Mouse (Mus musculus) layer of hippocampus, postnatal 25 days (tissue): ENCODE results near the gene Usp49. TPM values are rescaled to one million over a fixed set of nuclear protein-coding genes. Genes with fewer than 3 reads are reported as not detected.
"Not testable (repeated sequence)": the region's sequence is repeated elsewhere in the genome, so short reads cannot be mapped to it uniquely, and the experiment has no call there.

Experiments
- DNase-seq, 2 experiments: peaks; one replicate each; pipeline ENCODE4 v3.0.0; 2022; ENCODE audit warnings: mixed read lengths in 2 of 2, low spot score in 1 of 2; ENCODE audit errors: extremely low spot score in 1 of 2
- total RNA-seq, 2 experiments: library from RNA; stranded (reverse); gene quantifications; 2 replicates each; pipeline ENCODE4 v1.2.3; 2021

Usp49 gene
- 10 to 100 TPM in 1 of 2 experiments, 1 to 10 TPM in 1; 9.7 to 14.7 TPM for total RNA-seq

DNA sequence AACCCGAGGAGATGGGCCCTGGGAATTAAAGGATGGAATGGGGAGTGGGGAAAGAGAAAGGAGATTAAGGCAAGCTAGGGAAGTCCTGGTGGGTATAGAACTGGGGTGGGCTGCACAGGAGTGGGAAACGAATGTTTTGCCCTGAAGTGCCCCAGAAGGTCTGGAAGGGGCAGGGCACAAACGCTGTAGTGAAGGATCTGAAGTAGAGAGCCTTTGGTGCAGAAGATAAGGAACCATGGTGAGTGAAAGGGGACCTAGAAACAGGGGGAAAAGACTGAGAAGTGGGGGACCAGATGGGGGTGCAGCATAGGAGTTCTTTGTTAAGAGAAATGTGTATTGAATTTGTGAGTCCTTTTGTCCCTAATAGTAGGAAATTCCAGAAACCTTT, at the start of gene Usp49:
Gene Usp49 (plus strand): TSS at position 13 of the 388 bp plus-strand sequence.
- no peak for DNase-seq

- no peak for DNase-seq
These were observed 49.5 kb upstream of the Usp49 start for GRCm38 (mm10) chr17:47580962-47581361.

DNA sequence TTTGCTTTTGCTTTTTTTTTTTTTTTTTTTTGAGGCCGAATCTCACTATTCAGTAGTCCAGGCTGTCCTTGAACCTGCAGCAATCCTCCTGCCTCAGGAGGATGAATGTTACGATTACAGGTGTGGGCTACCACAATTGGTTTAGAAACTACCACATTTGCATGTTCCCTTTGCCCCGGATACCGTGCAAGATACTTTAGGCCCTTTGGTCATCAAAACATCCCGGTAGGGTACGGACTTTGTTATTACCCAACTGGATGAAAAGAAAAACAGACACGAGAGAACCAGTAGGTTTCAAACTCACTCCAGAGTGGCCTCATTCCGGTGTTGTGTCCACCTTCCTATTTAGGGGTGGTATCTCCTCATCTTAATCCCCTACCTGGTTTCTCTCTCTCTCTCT, 42.0 kb upstream of the Usp49 start:
- DNase-seq, result no peak

GRCm38 (mm10) chr17:47591073-47591472, 39.4 kb upstream of the Usp49 start:
- DNase-seq, result no peak

DNA sequence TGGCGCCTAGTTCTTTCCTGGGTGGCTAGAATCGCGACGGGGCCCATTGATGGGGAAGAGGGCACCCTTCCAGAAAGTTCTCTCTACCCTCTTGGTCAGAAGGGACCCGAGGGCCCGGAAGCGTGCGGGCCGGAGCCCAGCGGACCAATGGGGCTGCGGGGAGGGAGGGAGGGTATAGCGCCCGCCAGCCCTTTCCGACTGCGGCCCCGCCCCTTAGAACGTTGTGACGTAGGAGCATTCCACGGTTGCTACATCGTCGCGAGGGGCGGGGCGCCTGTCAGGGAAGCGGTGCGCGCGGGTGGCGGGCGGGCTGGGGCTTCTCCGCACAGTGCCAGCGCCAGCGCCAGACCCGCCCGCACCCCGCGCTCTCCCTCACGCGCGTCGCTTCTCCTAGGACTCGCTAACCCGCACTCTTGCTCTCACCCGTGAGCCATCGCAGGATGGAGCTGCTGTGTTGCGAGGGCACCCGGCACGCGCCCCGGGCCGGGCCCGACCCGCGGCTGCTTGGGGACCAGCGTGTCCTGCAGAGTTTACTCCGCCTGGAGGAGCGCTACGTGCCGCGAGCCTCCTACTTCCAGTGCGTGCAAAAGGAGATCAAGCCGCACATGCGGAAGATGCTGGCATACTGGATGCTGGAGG, 37.2 kb upstream of the Usp49 start:
- peak; percentile 74 to 89 for DNase-seq

GRCm38 (mm10) chr17:47593854-47594182, 36.7 kb upstream of the Usp49 start:
- no peak for DNase-seq

DNA sequence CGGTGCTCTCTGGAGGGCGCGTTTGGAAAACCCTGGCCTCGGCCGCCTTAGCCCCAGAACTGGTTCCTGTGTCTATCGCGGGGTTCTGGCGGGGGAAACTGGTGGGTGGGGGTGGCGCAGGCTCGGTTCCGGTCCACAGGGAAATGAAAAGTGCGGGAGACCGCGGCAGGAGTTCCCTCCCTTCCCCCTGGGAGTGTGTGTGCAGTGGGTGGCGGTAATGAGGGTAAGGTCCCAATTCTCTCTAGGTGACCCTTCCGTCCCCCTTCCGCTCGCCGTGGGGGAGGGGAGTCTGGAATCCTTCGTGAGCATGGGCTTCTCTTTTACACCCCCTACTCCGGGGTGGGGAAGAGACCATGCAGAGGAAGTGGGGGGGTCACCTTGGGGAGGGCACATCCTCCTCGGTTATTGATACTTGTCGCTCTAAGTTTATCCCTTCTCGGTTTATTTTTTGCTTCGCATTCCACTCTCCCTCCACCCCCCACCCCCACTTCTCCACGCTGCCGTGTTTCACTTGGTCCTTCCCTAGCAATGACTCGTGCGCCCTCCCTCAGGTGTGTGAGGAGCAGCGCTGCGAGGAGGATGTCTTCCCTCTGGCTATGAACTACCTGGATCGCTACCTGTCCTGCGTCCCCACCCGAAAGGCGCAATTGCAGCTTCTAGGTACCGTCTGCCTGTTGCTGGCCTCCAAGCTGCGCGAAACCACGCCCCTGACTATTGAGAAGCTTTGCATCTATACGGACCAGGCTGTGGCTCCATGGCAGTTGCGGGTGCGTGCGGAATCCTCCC, 36.1 kb upstream of the Usp49 start:
- DNase-seq, result peak in 1 of 2 experiments; percentile 26

DNA sequence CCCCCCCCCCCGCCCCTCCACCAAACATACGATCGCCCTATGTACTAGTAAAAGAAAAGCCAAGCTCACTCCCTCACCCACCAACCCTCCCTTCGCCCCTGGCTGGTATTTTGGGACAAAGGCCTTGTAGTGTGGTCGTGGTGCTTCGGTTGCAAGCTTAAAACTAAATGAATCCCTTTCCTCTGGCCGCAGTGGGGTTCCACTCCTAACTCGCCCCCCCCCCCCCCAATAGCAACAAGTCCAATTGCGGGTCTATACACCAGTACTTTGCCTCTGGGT, 35.6 kb upstream of the Usp49 start:
- DNase-seq, result no peak

DNA sequence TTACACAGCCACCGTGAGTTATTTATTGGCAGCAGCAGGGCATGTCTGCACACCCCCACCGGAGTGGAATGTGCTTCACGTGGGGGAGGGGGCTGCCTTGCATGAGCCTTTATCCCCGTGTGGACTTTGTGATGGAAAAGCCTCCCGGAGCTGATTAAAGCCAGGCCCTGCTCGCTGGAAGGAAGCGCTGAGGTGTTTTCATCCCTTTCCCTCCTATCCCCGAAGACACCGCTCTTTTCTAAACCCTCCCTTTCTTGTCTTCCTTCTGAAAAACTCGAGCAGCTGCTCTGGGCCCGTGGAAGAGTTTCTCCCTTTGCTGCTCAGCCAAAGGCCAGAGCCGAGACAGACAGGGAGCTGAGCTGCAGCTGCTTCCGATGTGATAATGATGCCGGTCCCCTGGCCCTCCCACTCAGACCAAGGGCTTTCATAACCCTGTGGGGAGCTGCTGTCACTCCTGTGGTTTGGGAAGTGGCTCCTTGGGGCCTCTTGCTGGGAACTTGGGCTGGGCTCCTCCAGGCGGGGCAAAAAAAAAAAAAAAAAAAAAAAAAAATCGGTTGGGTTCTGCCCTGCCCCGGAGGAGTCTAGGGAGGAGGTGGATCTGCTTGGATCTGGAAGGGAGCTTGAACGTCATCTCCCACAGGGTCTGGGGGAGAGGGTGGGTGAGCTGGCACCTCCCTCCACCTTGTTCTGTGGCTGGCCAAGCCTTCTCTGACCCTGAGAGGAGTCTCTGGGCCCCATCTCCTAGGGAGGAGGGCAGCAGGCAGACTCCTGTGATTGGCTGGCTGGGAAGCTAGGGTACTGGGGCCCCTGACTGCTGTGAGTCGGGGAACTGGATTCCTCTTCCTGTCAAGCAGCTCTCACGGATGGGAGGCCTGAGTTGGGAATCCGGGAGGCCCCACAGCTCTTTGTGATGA, 35.0 kb upstream of the Usp49 start:
- DNase-seq, result no peak

DNA sequence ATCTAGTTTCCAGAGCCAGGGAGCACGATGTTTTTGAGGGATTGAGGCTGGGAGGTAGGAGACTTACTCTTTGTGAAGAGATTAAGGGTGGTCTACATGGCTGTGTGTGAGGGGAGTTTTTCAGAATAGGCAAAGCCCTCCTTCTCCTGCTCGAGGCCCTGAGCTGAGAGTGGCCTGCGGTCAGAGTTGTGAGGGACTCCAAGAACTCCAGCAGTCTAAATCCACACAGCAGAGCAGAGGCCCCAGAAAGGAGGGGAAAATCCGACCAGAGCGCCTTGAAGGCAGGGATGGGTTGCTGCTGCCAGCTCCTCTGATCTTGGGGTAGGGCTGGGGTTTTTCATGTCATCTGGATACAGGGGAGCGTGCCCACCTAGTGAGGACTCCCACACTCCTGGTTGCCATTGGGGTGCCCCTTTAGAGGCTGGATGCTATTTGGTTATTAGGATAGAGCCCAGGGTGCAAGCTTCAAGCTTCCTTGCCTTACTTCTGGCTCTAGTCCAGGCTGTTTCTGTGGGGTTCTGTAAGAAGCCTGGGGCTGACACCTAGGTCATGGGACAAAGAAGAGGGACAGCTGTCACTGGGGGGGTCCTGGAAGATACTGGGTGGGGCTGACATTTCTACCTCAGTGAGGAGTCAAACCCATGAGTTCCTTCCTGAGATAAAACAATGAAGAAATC, 34.2 kb upstream of the Usp49 start:
- DNase-seq, result no peak

- no peak for DNase-seq
These were observed 33.7 kb upstream of the Usp49 start for GRCm38 (mm10) chr17:47596839-47597164.

DNA sequence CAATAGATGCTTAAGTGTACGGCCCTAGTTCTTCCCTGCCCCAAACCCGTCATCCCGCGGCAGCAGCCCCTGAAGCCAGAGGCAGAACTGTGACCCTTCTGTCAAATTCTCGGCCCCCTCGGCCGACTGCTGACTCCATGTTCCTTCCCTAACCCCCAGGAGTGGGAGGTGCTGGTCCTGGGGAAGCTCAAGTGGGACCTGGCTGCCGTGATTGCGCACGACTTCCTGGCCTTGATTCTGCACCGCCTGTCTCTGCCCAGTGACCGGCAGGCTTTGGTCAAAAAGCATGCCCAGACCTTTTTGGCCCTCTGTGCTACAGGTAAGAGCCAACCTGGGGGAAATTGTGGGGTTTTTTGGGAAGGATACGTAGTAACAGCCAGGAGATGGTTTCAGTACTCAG, 33.2 kb upstream of the Usp49 start:
- DNase-seq, result no peak

DNA sequence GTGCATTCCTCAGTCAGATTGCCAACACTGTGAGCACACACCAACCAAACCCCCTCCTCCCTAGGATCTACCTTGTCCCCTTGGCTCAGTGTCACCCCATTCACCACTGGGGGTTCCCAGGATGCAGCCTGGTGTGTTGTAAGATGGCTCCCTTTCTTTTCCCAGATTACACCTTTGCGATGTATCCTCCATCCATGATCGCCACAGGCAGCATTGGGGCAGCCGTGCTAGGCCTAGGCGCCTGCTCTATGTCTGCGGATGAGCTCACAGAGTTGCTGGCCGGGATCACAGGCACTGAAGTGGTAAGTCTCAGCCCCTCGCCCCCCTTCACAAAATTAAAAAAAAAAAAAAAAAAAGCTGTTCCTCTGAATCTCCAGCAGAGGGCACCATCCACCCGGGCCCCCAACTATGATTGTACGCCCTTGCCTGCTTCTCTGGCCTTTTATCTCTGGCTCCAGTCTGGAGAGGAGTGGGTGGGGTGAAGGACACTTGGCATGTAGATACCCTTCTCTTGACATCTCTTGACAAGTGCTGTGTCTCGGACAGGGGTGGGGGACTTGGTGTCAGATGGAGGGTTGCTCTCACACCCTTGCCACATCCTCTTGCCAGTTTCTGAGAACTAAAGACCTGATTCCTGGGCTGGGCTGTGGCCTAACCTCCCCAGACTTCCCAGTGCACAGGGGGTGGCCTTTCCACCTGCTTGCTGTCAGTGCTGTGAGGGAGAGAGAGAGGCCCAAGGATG, 32.5 kb upstream of the Usp49 start:
- peak; percentile 33 for DNase-seq

GRCm38 (mm10) chr17:47598580-47599304, 31.7 kb upstream of the Usp49 start:
- DNase-seq, result not testable (repeated sequence)

DNA sequence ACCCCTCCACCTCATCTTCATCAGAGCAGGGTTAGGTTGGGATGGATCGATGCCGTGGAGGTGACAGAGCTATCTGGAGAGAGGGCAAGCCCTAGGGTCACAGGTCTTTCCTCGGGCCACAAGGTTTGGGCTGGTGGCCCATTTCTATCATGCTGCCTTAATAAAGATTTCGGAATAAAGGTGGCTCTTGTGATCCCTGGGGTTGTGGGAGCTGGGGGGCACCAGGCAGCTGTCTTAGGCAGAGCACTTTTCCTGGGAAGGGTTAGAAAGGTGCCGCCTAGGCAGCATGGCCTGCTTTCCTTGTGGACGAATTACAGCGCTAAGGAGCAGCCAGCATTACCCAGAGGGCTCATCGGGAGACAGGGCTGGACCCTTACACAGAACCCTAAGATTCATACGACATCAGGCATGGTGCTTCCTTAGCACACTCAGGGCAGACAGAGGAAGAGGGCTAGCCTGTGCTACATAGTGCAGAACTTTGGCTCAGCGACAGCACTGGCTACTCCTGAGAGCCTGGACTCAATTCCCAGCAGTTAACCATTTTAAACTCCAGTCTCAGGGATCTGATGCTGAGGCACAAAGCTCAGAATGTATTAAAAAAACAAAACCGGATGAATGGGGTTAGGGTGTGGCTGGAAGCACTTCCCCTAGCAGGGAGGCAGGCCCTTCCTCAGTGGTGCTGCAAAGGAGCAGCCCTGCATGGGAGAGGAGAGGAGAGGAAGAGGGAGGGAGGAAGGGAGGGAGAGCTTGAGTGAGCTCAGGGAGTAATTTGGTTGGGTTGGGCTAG, 30.8 kb upstream of the Usp49 start:
- no peak for DNase-seq

DNA sequence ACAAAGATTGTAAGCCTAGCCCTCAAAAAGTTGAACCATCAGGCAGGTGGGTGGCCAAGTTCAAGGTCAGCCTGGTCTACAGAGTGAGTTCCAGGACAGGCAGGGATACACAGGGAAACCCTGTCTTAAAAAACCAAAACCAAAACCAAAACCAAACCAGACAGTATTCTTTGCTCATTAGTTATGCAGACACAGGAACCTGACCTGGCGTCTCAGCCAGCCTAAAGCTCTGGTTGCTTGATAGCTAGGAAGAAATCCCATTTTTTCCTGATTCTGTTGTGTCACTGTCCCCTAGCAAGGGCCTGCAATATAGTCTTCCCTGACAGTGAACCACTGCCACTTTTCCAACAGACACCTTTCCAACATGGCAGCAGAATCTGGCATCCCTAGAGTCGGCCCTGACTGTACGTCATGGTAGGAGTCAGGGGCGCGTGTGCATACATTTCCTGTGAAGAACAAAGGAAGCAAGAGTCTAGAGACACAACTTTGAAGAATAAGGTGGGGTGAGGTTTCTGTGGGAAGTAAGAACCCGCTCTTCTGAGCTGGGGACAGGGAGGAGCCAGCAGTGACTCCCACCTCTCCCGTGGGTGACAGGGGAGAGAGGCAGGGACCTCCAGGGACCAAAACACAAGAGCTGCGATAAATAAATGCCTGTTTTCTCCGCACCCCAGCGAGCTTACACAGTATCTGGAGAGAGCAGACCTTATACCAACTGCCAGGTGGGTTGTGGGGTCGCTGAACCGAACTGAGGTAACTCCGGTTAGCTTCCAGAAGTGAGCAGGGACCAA, 29.7 kb upstream of the Usp49 start:
- DNase-seq, result no peak

GRCm38 (mm10) chr17:47601389-47601755, 29.1 kb upstream of the Usp49 start:
- DNase-seq, result no peak

DNA sequence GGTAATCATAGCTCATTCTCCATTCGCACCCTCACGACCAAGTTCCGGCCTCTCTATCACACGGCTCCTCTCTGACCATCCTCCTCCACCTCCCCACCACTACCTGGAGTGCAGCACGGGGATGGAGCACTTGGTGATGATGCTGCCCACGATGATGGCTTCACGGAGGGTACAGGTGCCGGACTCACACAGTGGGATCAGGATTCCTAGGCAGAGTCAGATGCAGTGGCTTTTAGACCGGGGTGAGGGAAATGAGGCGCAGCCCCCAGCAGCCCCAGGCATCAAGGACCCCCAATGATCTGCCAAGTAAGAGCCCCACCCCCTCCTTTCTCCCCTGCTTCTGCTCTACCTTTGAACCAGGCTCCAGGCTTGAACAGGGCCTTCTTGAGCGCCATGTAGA, 28.2 kb upstream of the Usp49 start:
- no peak for DNase-seq
